In the genomic region with DNA sequence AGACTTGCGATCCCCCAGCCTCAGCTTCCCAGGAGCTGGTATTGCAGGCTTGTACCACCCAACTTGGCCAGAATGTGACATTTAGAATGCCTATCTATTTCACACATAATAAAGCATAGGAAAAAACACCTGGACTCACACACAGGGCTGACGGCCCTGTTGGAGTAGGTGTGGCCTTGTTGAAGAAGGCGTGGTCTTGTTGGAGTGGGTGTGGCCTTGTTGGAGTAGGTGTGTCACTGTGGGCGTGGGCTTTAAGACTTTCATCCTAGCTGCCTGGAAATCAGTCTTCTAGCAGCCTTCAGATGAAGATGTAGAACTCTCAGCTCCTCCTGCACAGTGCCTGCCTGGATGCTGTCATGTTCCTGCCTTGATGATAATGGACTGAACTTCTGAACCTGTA, we compare ENCODE assay signal across 10 mouse cellular contexts. TPM values are rescaled to one million over a fixed set of nuclear protein-coding genes. Genes with fewer than 3 reads are reported as not detected.
"Had no signal": no experiment of that assay in that cellular context is flagged by ENCODE, and none has a peak within 500 bp of the region (broad histone marks: within the 10 kb centered on the region; RNA-seq: fewer than 3 reads in every experiment).

No protein-coding gene starts in this region.

RNA-seq across cellular contexts. Expression of a gene that starts 18.1 kb away (rescaled TPM):
- polyA plus RNA-seq: liver, embryonic 16.5 days had no signal

RNA-seq across cellular contexts. Expression of a gene that starts 36.4 kb away (rescaled TPM):
- polyA plus RNA-seq: liver, embryonic 12.5 days; liver, embryonic 14.5 days; liver, embryonic 16.5 days; lung, embryonic 14.5 days; lung, embryonic 16.5 days; myocyte; spleen, adult 2 months; stomach, postnatal 0 days; urinary bladder, adult 2 months had no signal

RNA-seq across cellular contexts. Expression of a gene that starts 56.9 kb away (rescaled TPM):
- polyA plus RNA-seq: spleen, adult 2 months; thymus, adult 2 months; urinary bladder, adult 2 months had no signal
